Mouse (Mus musculus): ENCODE results near the gene Erp27. TPM values are rescaled to one million over a fixed set of nuclear protein-coding genes. Genes with fewer than 3 reads are reported as not detected.

Erp27 gene
- total and polyA plus RNA-seq, 2 experiments from 2014 or later: 0.19 to 0.92 TPM

- Histone ChIP-seq H3K4me3 (ENCODE audit: low read depth, low read length) (no peak overlapping the region), H3K4me2 (ENCODE audit: low read depth) (no peak overlapping the region), H3K9ac (no peak overlapping the region), H3K27me3 (ENCODE audit: insufficient read depth, low read length) (no peaks in the 10 kb centered on the region), H3K27ac (ENCODE audit: low read depth, low read length) (no peak overlapping the region), H3K36me3 (ENCODE audit: insufficient read depth) (no peaks in the 10 kb centered on the region), H3K9me3 (ENCODE audit: low read length) (no peaks in the 10 kb centered on the region), H3K4me1 (ENCODE audit: insufficient read depth) (no peaks in the 10 kb centered on the region)
- 87% methylated on average over 4 of the region's 4 CpGs for WGBS
- DNase-seq (no peak), ATAC-seq (no peak)
- no peak for TF ChIP-seq CTCF (IDR thresholded peaks at IDR 0.05; ENCODE audit: low read depth)
These were observed 55.8 kb downstream of the Erp27 start for GRCm38 (mm10) chr6:136866150-136866549.

- ATAC-seq (no peak), DNase-seq (no peak)
- Histone ChIP-seq H3K27ac (ENCODE audit: low read depth, low read length) (no peak overlapping the region), H3K36me3 (ENCODE audit: insufficient read depth) (no peaks in the 10 kb centered on the region), H3K9ac (no peak overlapping the region), H3K27me3 (ENCODE audit: insufficient read depth, low read length) (peaks cover 4% of the 10 kb centered on the region; the same call in 1 of the 2 replicates), H3K4me3 (ENCODE audit: low read depth, low read length) (no peak overlapping the region), H3K4me2 (ENCODE audit: low read depth) (no peak overlapping the region), H3K9me3 (ENCODE audit: low read length) (no peaks in the 10 kb centered on the region), H3K4me1 (ENCODE audit: insufficient read depth) (no peaks in the 10 kb centered on the region)
- TF ChIP-seq CTCF (IDR thresholded peaks at IDR 0.05; ENCODE audit: low read depth): no peak
- WGBS: 95% methylated on average over 5 of the region's 5 CpGs
These were observed 56.6 kb downstream of the Erp27 start for GRCm38 (mm10) chr6:136865360-136865759.

GRCm38 (mm10) chr6:136861020-136861419, 61.0 kb downstream of the Erp27 start:
- peak; percentile 83 for DNase-seq
- H3K4me1 ChIP-seq (ENCODE audit: insufficient read depth): no peaks in the 10 kb centered on the region
- WGBS: 41% methylated on average over 9 of the region's 9 CpGs

GRCm38 (mm10) chr6:136858420-136858819, 63.6 kb downstream of the Erp27 start:
- Histone ChIP-seq H3K4me2 (ENCODE audit: low read depth) (no peak overlapping the region), H3K27ac (ENCODE audit: low read depth, low read length) (no peak overlapping the region), H3K9me3 (ENCODE audit: low read length) (no peaks in the 10 kb centered on the region), H3K4me1 (ENCODE audit: insufficient read depth) (no peaks in the 10 kb centered on the region), H3K36me3 (ENCODE audit: insufficient read depth) (no peaks in the 10 kb centered on the region), H3K27me3 (ENCODE audit: insufficient read depth, low read length) (peaks cover 6% of the 10 kb centered on the region; the same call in 1 of the 2 replicates), H3K9ac (no peak overlapping the region), H3K4me3 (ENCODE audit: low read depth, low read length) (no peak overlapping the region)
- ATAC-seq (no peak), DNase-seq (no peak)
- TF ChIP-seq CTCF (IDR thresholded peaks at IDR 0.05; ENCODE audit: low read depth): no peak
- WGBS: 84% methylated on average over 8 of the region's 8 CpGs

More at GRCm38 (mm10) chr6:136861020-136861419, 61.0 kb downstream of the Erp27 start:
- Histone ChIP-seq H3K4me3 (ENCODE audit: low read depth, low read length) (no peak overlapping the region), H3K27ac (ENCODE audit: low read depth, low read length) (no peak overlapping the region), H3K36me3 (ENCODE audit: insufficient read depth) (no peaks in the 10 kb centered on the region), H3K9me3 (ENCODE audit: low read length) (no peaks in the 10 kb centered on the region), H3K4me2 (ENCODE audit: low read depth) (no peak overlapping the region), H3K9ac (no peak overlapping the region), H3K27me3 (ENCODE audit: insufficient read depth, low read length) (peaks cover 6% of the 10 kb centered on the region; the same call in 1 of the 2 replicates)
- peak; percentile 77 for ATAC-seq
- peak; percentile 93 for TF ChIP-seq CTCF (IDR thresholded peaks at IDR 0.05; ENCODE audit: low read depth)

GRCm38 (mm10) chr6:136857873-136858260, 64.1 kb downstream of the Erp27 start:
- no peak for DNase-seq
- WGBS: 70% methylated on average over 11 of the region's 11 CpGs

More at GRCm38 (mm10) chr6:136857873-136858260, 64.1 kb downstream of the Erp27 start:
- Histone ChIP-seq H3K9ac (no peak overlapping the region), H3K9me3 (ENCODE audit: low read length) (no peaks in the 10 kb centered on the region), H3K4me1 (ENCODE audit: insufficient read depth) (no peaks in the 10 kb centered on the region), H3K4me2 (ENCODE audit: low read depth) (no peak overlapping the region), H3K36me3 (ENCODE audit: insufficient read depth) (no peaks in the 10 kb centered on the region), H3K27ac (ENCODE audit: low read depth, low read length) (no peak overlapping the region), H3K4me3 (ENCODE audit: low read depth, low read length) (no peak overlapping the region), H3K27me3 (ENCODE audit: insufficient read depth, low read length) (peaks cover 6% of the 10 kb centered on the region; the same call in 1 of the 2 replicates)
- no peak for TF ChIP-seq CTCF (IDR thresholded peaks at IDR 0.05; ENCODE audit: low read depth)
- no peak for ATAC-seq

Other genes starting within 250 kb of the Erp27 start
- 0.54 and 0.67 TPM in 2 replicates for gene Gucy2c, start 140.4 kb downstream of the Erp27 start, total RNA-seq (2014; rRNA removed)
- 0.14 and 0.42 TPM in 2 replicates for gene Gucy2c, start 140.4 kb downstream of the Erp27 start, polyA plus RNA-seq (2015; fragmentation: Nextera tagmentation; extraction: Ambion mirVana)
- 19.4 and 39.2 TPM in 2 replicates for gene Hist4h4, start 117.8 kb downstream of the Erp27 start, total RNA-seq (2014; rRNA removed)
- 0.42 and 0.45 TPM in 2 replicates for gene Hist4h4, start 117.8 kb downstream of the Erp27 start, polyA plus RNA-seq (2015; fragmentation: Nextera tagmentation; extraction: Ambion mirVana)
- gene H2afj, start 113.9 kb downstream of the Erp27 start, total RNA-seq (2014; rRNA removed): 31.7 and 47.5 TPM in 2 replicates
- 119 and 159 TPM in 2 replicates for gene H2afj, start 113.9 kb downstream of the Erp27 start, polyA plus RNA-seq (2015; fragmentation: Nextera tagmentation; extraction: Ambion mirVana)
- 0.92 and 1.9 TPM in 2 replicates for gene BC049715, start 94.6 kb downstream of the Erp27 start, total RNA-seq (2014; rRNA removed)
- 1.1 and 2.1 TPM in 2 replicates for gene BC049715, start 94.6 kb downstream of the Erp27 start, polyA plus RNA-seq (2015; fragmentation: Nextera tagmentation; extraction: Ambion mirVana)
- 45.8 and 52.5 TPM in 2 replicates for gene Wbp11, start 93.9 kb downstream of the Erp27 start, total RNA-seq (2014; rRNA removed)
- gene Wbp11, start 93.9 kb downstream of the Erp27 start, polyA plus RNA-seq (2015; fragmentation: Nextera tagmentation; extraction: Ambion mirVana): 67.1 and 87.4 TPM in 2 replicates
- 2.7 and 2.8 TPM in 2 replicates for gene Smco3, start 86.7 kb downstream of the Erp27 start, total RNA-seq (2014; rRNA removed)
- 1.5 TPM in 2 replicates for gene Smco3, start 86.7 kb downstream of the Erp27 start, polyA plus RNA-seq (2015; fragmentation: Nextera tagmentation; extraction: Ambion mirVana)
- not detected in 2 replicates for gene Art4, start 64.4 kb downstream of the Erp27 start, total RNA-seq (2014; rRNA removed)
- gene Art4, start 64.4 kb downstream of the Erp27 start, polyA plus RNA-seq (2015; fragmentation: Nextera tagmentation; extraction: Ambion mirVana): 0.13 and 0.23 TPM in 2 replicates
- gene Mgp, start 46.4 kb downstream of the Erp27 start, total RNA-seq (2014; rRNA removed): 31.2 and 32.7 TPM in 2 replicates
- gene Mgp, start 46.4 kb downstream of the Erp27 start, polyA plus RNA-seq (2015; fragmentation: Nextera tagmentation; extraction: Ambion mirVana): 39.9 and 57.8 TPM in 2 replicates
- gene Pde6h, start 1.7 kb upstream of the Erp27 start, total RNA-seq (2014; rRNA removed): 0.05 and 0.31 TPM in 2 replicates
- gene Pde6h, start 1.7 kb upstream of the Erp27 start, polyA plus RNA-seq (2015; fragmentation: Nextera tagmentation; extraction: Ambion mirVana): 0.34 TPM in 1 of 2 replicates, not detected in the other
- gene Arhgdib, start 19.7 kb upstream of the Erp27 start, total RNA-seq (2014; rRNA removed): 14.9 and 23.0 TPM in 2 replicates
- gene Arhgdib, start 19.7 kb upstream of the Erp27 start, polyA plus RNA-seq (2015; fragmentation: Nextera tagmentation; extraction: Ambion mirVana): 29.3 and 37.5 TPM in 2 replicates
- gene Rerg, start 248.3 kb upstream of the Erp27 start, total RNA-seq (2014; rRNA removed): 2.6 and 2.8 TPM in 2 replicates
- 8.7 and 12.9 TPM in 2 replicates for gene Rerg, start 248.3 kb upstream of the Erp27 start, polyA plus RNA-seq (2015; fragmentation: Nextera tagmentation; extraction: Ambion mirVana)